Mouse (Mus musculus) hindbrain, embryonic 16.5 days (tissue): ENCODE measurements around the gene Hrh2. TPM values are rescaled to one million over a fixed set of nuclear protein-coding genes. Genes with fewer than 3 reads are reported as not detected.
A peak's percentile ranks its signal among the peaks of the same experiment; 100 is the strongest.

Experiments used
- ATAC-seq: fragments of 200-750 bp; cut with Nextera tagmentation; 2 replicates; pipeline ENCODE4 v1.8.0; 2017; ENCODE audit warnings: moderate TSS enrichment, moderate library complexity
- H3K27ac ChIP-seq: fragments of 300-500 bp; sonication (generic); 2 replicates; pipeline ENCODE4 v1.5.1; 2014; ENCODE audit warnings: low read depth, mild to moderate bottlenecking, control low read depth, low read length, moderate library complexity
- H3K27me3 ChIP-seq: fragments of 300-500 bp; sonication (generic); replicated peaks from 2 replicates; pipeline ENCODE4 v1.6.1; 2014; ENCODE audit warnings: low read length; ENCODE audit not compliant: control insufficient read depth, insufficient read depth
- H3K36me3 ChIP-seq: fragments of 300-500 bp; sonication (generic); 2 replicates; pipeline ENCODE4 v1.6.1; 2014; ENCODE audit warnings: mild to moderate bottlenecking, low read length, moderate library complexity, mixed read lengths; ENCODE audit not compliant: control insufficient read depth, insufficient read depth
- H3K4me1 ChIP-seq: fragments of 300-500 bp; sonication (generic); 2 replicates; pipeline ENCODE4 v1.6.1; 2014; ENCODE audit warnings: low read depth, low read length; ENCODE audit not compliant: control insufficient read depth, insufficient read depth
- H3K4me2 ChIP-seq: fragments of 300-500 bp; sonication (generic); 2 replicates; pipeline ENCODE4 v1.6.1; 2014; ENCODE audit warnings: mild to moderate bottlenecking, low read length, control low read depth, moderate library complexity
- H3K4me3 ChIP-seq: fragments of 300-500 bp; sonication (generic); 2 replicates; pipeline ENCODE4 v1.5.1; 2014; ENCODE audit warnings: mild to moderate bottlenecking, low read length, control low read depth, moderate library complexity
- H3K9ac ChIP-seq: fragments of 300-500 bp; sonication (generic); 2 replicates; pipeline ENCODE4 v1.6.1; 2014; ENCODE audit warnings: low read depth, mild to moderate bottlenecking, control low read depth, low read length, moderate library complexity
- H3K9me3 ChIP-seq: fragments of 300-500 bp; sonication (generic); 2 replicates; pipeline ENCODE4 v1.6.1; 2014; ENCODE audit warnings: mild to moderate bottlenecking, low read length, moderate library complexity; ENCODE audit not compliant: control insufficient read depth
- WGBS: fragments of 180-500 bp; shearing (Covaris S2); extraction: QIAGEN DNeasy Blood & Tissue Kit; methylation state at CpG from one replicate; pipeline ENCODE4 v1.1.7; 2014; 5-methylcytosine and 5-hydroxymethylcytosine counted together
- polyA plus RNA-seq: library from polyadenylated mRNA; unstranded; fragments of >200 nt; fragmentation: Nextera tagmentation; extraction: Ambion mirVana; gene quantifications from 2 replicates; pipeline ENCODE4 v1.2.1, GENCODE M21; 2015

Gene Hrh2
- polyA plus RNA-seq, 1 experiment from 2014 or later, result 1.1 TPM

GRCm38 (mm10) chr13:54262741-54263510 is 71.0 kb downstream of the Hrh2 start:
- 89% methylated on average over 15 of the region's 15 CpGs for whole genome bisulfite sequencing
- 0 out of 2 replicates have a peak overlapping the region, but pooled peaks have one; percentile 7 for H3K27ac ChIP-seq

GRCm38 (mm10) chr13:54263641-54264040 is 71.7 kb downstream of the Hrh2 start:
- peaks cover 5% of the 10 kb centered on the region for H3K4me1 ChIP-seq
- peak; percentile 41; the same call in 1 of the 2 replicates for ATAC-seq
- 71% methylated on average over 6 of the region's 6 CpGs for WGBS
- no peak overlapping the region for H3K4me2 ChIP-seq
- no peaks in the 10 kb centered on the region for H3K9me3 ChIP-seq
- H3K27me3 ChIP-seq, result no peaks in the 10 kb centered on the region
- no peak overlapping the region for H3K4me3 ChIP-seq
- H3K27ac ChIP-seq, result no peak overlapping the region
- no peak overlapping the region for H3K9ac ChIP-seq
- no peaks in the 10 kb centered on the region for H3K36me3 ChIP-seq

More at GRCm38 (mm10) chr13:54262741-54263510, 71.0 kb downstream of the Hrh2 start:
- Histone ChIP-seq H3K9ac (no peak overlapping the region), H3K9me3 (no peaks in the 10 kb centered on the region), H3K4me2 (no peak overlapping the region), H3K27me3 (no peaks in the 10 kb centered on the region), H3K4me3 (no peak overlapping the region), H3K4me1 (peaks cover 5% of the 10 kb centered on the region), H3K36me3 (no peaks in the 10 kb centered on the region)
- ATAC-seq, result no peak

- no peaks in the 10 kb centered on the region for H3K36me3 ChIP-seq
- no peaks in the 10 kb centered on the region for H3K27me3 ChIP-seq
- no peak overlapping the region for H3K4me2 ChIP-seq
- H3K9ac ChIP-seq, result no peak overlapping the region
- peak; percentile 87 for ATAC-seq
- H3K27ac ChIP-seq, result no peak overlapping the region
- 12% methylated on average over 9 of the region's 9 CpGs for WGBS
- peaks cover 5% of the 10 kb centered on the region for H3K4me1 ChIP-seq
- H3K9me3 ChIP-seq, result no peaks in the 10 kb centered on the region
- H3K4me3 ChIP-seq, result no peak overlapping the region
These were observed 74.5 kb downstream of the Hrh2 start for GRCm38 (mm10) chr13:54266472-54266871.

GRCm38 (mm10) chr13:54269087-54269486 is 77.2 kb downstream of the Hrh2 start:
- ATAC-seq, result no peak
- H3K36me3 ChIP-seq, result no peaks in the 10 kb centered on the region
- WGBS, result 26% methylated on average over 3 of the region's 3 CpGs
- H3K27ac ChIP-seq, result no peak overlapping the region
- H3K4me2 ChIP-seq, result no peak overlapping the region
- peaks cover 5% of the 10 kb centered on the region for H3K4me1 ChIP-seq
- no peak overlapping the region for H3K9ac ChIP-seq
- H3K27me3 ChIP-seq, result no peaks in the 10 kb centered on the region
- no peak overlapping the region for H3K4me3 ChIP-seq
- no peaks in the 10 kb centered on the region for H3K9me3 ChIP-seq

GRCm38 (mm10) chr13:54269628-54270027 is 77.7 kb downstream of the Hrh2 start:
- Histone ChIP-seq H3K27me3 (no peaks in the 10 kb centered on the region), H3K4me3 (no peak overlapping the region), H3K4me2 (no peak overlapping the region), H3K36me3 (no peaks in the 10 kb centered on the region), H3K9me3 (no peaks in the 10 kb centered on the region), H3K4me1 (peaks cover 5% of the 10 kb centered on the region), H3K27ac (no peak overlapping the region), H3K9ac (no peak overlapping the region)
- ATAC-seq, result peak; percentile 28; the same call in 1 of the 2 replicates
- WGBS, result 71% methylated on average over 8 of the region's 8 CpGs

- Histone ChIP-seq H3K27me3 (no peaks in the 10 kb centered on the region), H3K9ac (no peak overlapping the region), H3K4me1 (no peaks in the 10 kb centered on the region; the same call in 1 of the 2 replicates), H3K36me3 (no peaks in the 10 kb centered on the region), H3K4me2 (no peak overlapping the region), H3K9me3 (no peaks in the 10 kb centered on the region), H3K4me3 (no peak overlapping the region), H3K27ac (no peak overlapping the region)
- no peak for ATAC-seq
- WGBS, result 93% methylated on average over 7 of the region's 7 CpGs
These were observed 80.1 kb downstream of the Hrh2 start for GRCm38 (mm10) chr13:54272076-54272475.

- Histone ChIP-seq H3K4me1 (peaks cover 10% of the 10 kb centered on the region), H3K27me3 (no peaks in the 10 kb centered on the region), H3K27ac (no peak overlapping the region), H3K36me3 (no peaks in the 10 kb centered on the region), H3K9ac (no peak overlapping the region), H3K4me3 (no peak overlapping the region), H3K4me2 (no peak overlapping the region), H3K9me3 (no peaks in the 10 kb centered on the region)
- WGBS, result 93% methylated on average over 6 of the region's 6 CpGs
- no peak for ATAC-seq
These were observed 85.5 kb downstream of the Hrh2 start for GRCm38 (mm10) chr13:54277406-54277805.

- ATAC-seq, result no peak
- no peak overlapping the region for H3K27ac ChIP-seq
These were observed 88.4 kb downstream of the Hrh2 start for GRCm38 (mm10) chr13:54280366-54280765.

GRCm38 (mm10) chr13:54281149-54281548 is 89.2 kb downstream of the Hrh2 start:
- Histone ChIP-seq H3K4me1 (peaks cover 19% of the 10 kb centered on the region), H3K9me3 (no peaks in the 10 kb centered on the region), H3K4me3 (no peak overlapping the region), H3K4me2 (no peak overlapping the region), H3K27me3 (no peaks in the 10 kb centered on the region), H3K9ac (peak overlapping the region; percentile 13; the same call in 1 of the 2 replicates), H3K36me3 (no peaks in the 10 kb centered on the region), H3K27ac (no peak overlapping the region)
- ATAC-seq, result no peak
- WGBS, result 69% methylated on average over 7 of the region's 7 CpGs

More at GRCm38 (mm10) chr13:54280366-54280765, 88.4 kb downstream of the Hrh2 start:
- Histone ChIP-seq H3K27me3 (no peaks in the 10 kb centered on the region), H3K4me1 (peaks cover 19% of the 10 kb centered on the region), H3K36me3 (no peaks in the 10 kb centered on the region), H3K4me2 (no peak overlapping the region), H3K4me3 (no peak overlapping the region), H3K9ac (no peak overlapping the region), H3K9me3 (no peaks in the 10 kb centered on the region)
- 84% methylated on average over 7 of the region's 7 CpGs for WGBS
